ENCODE assay signal across 9 mouse cellular contexts in the genomic region with DNA sequence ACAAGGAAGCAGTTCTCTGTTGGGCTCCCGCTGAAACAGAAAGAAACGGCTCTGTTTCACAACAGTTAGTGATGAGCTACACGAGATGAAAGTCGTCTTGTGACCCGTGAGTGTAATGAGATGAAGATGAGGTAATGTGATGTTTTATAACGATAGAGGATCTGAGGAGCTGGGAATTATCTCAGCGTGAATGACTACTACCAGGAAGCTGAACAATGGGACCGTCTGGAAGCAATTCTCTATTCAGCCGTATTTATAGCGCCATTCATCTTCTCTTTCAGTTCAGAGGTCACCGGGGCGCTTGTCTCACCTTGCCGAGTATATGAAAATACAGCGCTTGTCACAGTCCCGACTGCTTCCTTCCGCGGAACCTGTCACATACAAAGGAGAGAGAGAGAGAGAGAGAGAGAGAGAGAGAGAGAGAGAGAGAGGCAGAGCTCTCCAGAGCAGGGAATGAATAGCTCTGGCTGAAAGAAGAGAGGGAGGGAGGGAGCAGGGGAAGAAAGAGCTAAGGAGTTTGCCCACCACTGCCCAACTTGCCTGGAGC. TPM values are rescaled to one million over a fixed set of nuclear protein-coding genes. Genes with fewer than 3 reads are reported as not detected.
DNase-seq lines count a peak whose midpoint lies in the region; ATAC-seq lines count a peak whose summit lies in the region.
"Had no signal": no experiment of that assay in that cellular context is flagged by ENCODE, and none has a peak within 500 bp of the region (broad histone marks: within the 10 kb centered on the region; RNA-seq: fewer than 3 reads in every experiment).

No protein-coding gene starts in this region.

- H3K9me3 ChIP-seq in heart, embryonic 14.5 days (ENCODE audit: control insufficient read depth, low read length) = no peaks in the 10 kb centered on the region
- no peaks in the 10 kb centered on the region for H3K9me3 ChIP-seq in hindbrain, embryonic 16.5 days (ENCODE audit: control insufficient read depth, low read length)

- ATAC-seq in heart, embryonic 14.5 days (ENCODE audit: insufficient number of reproducible peaks, insufficient read depth, low FRiP score, low read depth) = no peak
- peak; percentile 76 for ATAC-seq in hindbrain, embryonic 16.5 days

- H3K4me2 ChIP-seq in heart, embryonic 14.5 days (ENCODE audit: low read length) = peak overlapping the region; percentile 21
- H3K4me2 ChIP-seq in hindbrain, embryonic 16.5 days (ENCODE audit: low read length) = peak overlapping the region; percentile 56

- H3K27me3 ChIP-seq in heart, embryonic 14.5 days (ENCODE audit: control insufficient read depth, insufficient read depth, low read length) = no peaks in the 10 kb centered on the region
- H3K27me3 ChIP-seq in hindbrain, embryonic 16.5 days (replicated peaks; ENCODE audit: control insufficient read depth, insufficient read depth, low read length) = no peaks in the 10 kb centered on the region

- no peak overlapping the region for H3K4me3 ChIP-seq in heart, embryonic 14.5 days (ENCODE audit: control insufficient read depth in 1 of 2, insufficient read depth in 1 of 2, low read depth in 1 of 2, low read length in 2 of 2)
- H3K4me3 ChIP-seq in hindbrain, embryonic 16.5 days (ENCODE audit: low read length) = peak overlapping the region; percentile 26

- intact Hi-C loops in heart, postnatal 25 days (cut with DNase I) = no loop called here

- no peak for DNase-seq in heart, postnatal 25 days (ENCODE audit: low spot score)
- DNase-seq in embryo, embryonic 10.5 days (ENCODE audit: low spot score) = peak; percentile 83
- DNase-seq in neural tube, embryonic 10.5 days (ENCODE audit: extremely low spot score, low spot score) = peak; percentile 49
- DNase-seq in c-Kit-positive CD71-positive TER-119-positive erythroid progenitor cells, embryonic 14.5 days (ENCODE audit: low spot score) = no peak
- no peak for DNase-seq in ovary, adult 18-20 months (ENCODE audit: low spot score)
- DNase-seq in layer of hippocampus, adult 9-10 months (ENCODE audit: low spot score) = no peak

- no peak overlapping the region for H3K9ac ChIP-seq in heart, embryonic 14.5 days (ENCODE audit: low read length)
- H3K9ac ChIP-seq in hindbrain, embryonic 16.5 days (ENCODE audit: low read depth, low read length) = peak overlapping the region; percentile 33

- no peak overlapping the region for H3K27ac ChIP-seq in heart, embryonic 14.5 days (replicated peaks in 1 of 2; ENCODE audit: control insufficient read depth in 1 of 2, insufficient read depth in 1 of 2, low read depth in 2 of 2, low read length in 2 of 2)
- H3K27ac ChIP-seq in hindbrain, embryonic 16.5 days (ENCODE audit: low read depth, low read length) = peak overlapping the region; percentile 19

- no peaks in the 10 kb centered on the region for H3K36me3 ChIP-seq in heart, embryonic 14.5 days (ENCODE audit: control insufficient read depth, insufficient read depth, low read length)
- H3K36me3 ChIP-seq in hindbrain, embryonic 16.5 days (ENCODE audit: control insufficient read depth, insufficient read depth, low read length) = no peaks in the 10 kb centered on the region

- no peaks in the 10 kb centered on the region for H3K4me1 ChIP-seq in heart, embryonic 14.5 days (ENCODE audit: control insufficient read depth in 2 of 2, insufficient read depth in 2 of 2, low read length in 2 of 2)
- H3K4me1 ChIP-seq in hindbrain, embryonic 16.5 days (ENCODE audit: control insufficient read depth, insufficient read depth, low read depth, low read length) = peaks cover 9% of the 10 kb centered on the region

- WGBS in heart, embryonic 14.5 days = 34% methylated on average over 17 of the region's 17 CpGs
- WGBS in hindbrain, embryonic 16.5 days = 2% methylated on average over 17 of the region's 17 CpGs

RNA-seq across cellular contexts. Expression of gene Ncoa5, which starts 8.5 kb away (rescaled TPM):
- polyA plus RNA-seq in heart, embryonic 14.5 days (2014; fragmentation: Nextera tagmentation; extraction: Ambion mirVana) = 34.1 and 35.7 TPM in 2 replicates
- 10 to 100 TPM; 19.1 to 19.5 TPM for total RNA-seq in heart, postnatal 25 days (2021)
- polyA plus RNA-seq in hindbrain, embryonic 16.5 days (2015; fragmentation: Nextera tagmentation; extraction: Ambion mirVana) = 83.8 and 90.0 TPM in 2 replicates

RNA-seq across cellular contexts. Expression of gene Cd40, which starts 12.3 kb away (rescaled TPM):
- 5.8 and 8.6 TPM in 2 replicates for polyA plus RNA-seq in heart, embryonic 14.5 days (2014; fragmentation: Nextera tagmentation; extraction: Ambion mirVana)
- total RNA-seq in heart, postnatal 25 days (2021) = 1 to 10 TPM; 1.9 to 3.6 TPM
- polyA plus RNA-seq in hindbrain, embryonic 16.5 days (2015; fragmentation: Nextera tagmentation; extraction: Ambion mirVana) = 6.1 and 7.9 TPM in 2 replicates

RNA-seq across cellular contexts. Expression of gene 1700025C18Rik, which starts 47.4 kb away (rescaled TPM):
- not detected in 2 replicates for polyA plus RNA-seq in heart, embryonic 14.5 days (2014; fragmentation: Nextera tagmentation; extraction: Ambion mirVana)
- not detected for total RNA-seq in heart, postnatal 25 days (2021)
- polyA plus RNA-seq in hindbrain, embryonic 16.5 days (2015; fragmentation: Nextera tagmentation; extraction: Ambion mirVana) = not detected in 2 replicates
- total RNA-seq: liver, adult 2 months had no signal
- polyA plus RNA-seq: liver, adult 2 months had no signal

Comparison
In these comparisons a context has a peak if more than half of its experiments do, and no peak if none do; other contexts are left out.
1. DNase-seq: peak in embryo, embryonic 10.5 days (single experiment) and neural tube, embryonic 10.5 days (single experiment); none in heart, postnatal 25 days (single experiment), c-Kit-positive CD71-positive TER-119-positive erythroid progenitor cells, embryonic 14.5 days (single experiment), ovary, adult 18-20 months (single experiment) and layer of hippocampus, adult 9-10 months (single experiment).